Mouse (Mus musculus): Measurements from ENCODE around the gene Emcn.

DNA sequence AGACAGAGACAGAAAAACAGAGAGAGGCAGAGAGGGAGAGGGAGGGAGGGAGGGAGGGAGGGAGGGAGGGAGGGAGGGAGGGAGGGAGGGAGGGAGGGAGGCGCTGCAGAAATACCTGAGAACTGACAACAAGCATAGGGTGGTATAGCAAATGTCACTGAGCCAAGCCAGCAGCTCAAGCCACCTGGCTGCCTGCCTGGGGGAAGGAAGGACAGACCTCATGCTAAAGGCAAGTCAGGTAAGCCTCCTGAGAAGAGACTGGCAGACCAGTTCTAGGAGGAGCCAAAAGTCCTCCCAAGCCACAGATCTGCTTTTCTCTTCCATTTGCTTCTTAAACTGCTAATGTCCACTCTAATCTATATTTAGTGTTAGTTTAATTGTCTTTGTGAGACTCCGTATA is 22.5 kb upstream of the Emcn start:
- TF ChIP-seq CTCF (IDR thresholded peaks at IDR 0.05; ENCODE audit: borderline replicate concordance, insufficient read depth, low read length) = no peak
- TF ChIP-seq POLR2A (IDR thresholded peaks at IDR 0.05; ENCODE audit: low read depth, low read length) = no peak

All from embryonic fibroblast, embryonic 13.5 days (primary cell).